Mouse (Mus musculus): ENCODE results near the gene Cnnm4. TPM values are rescaled to one million over a fixed set of nuclear protein-coding genes. Genes with fewer than 3 reads are reported as not detected.

Cnnm4 gene
- total and polyA plus RNA-seq, 3 experiments: 3.0 to 4.6 (median 3.5) TPM

GRCm38 (mm10) chr1:36458169-36458568, 13.3 kb upstream of the Cnnm4 start:
- no peak for DNase-seq (ENCODE audit: extremely low read depth)
- TF ChIP-seq SIN3A (IDR thresholded peaks at IDR 0.05; ENCODE audit: low read length) (no peak), MYC (IDR thresholded peaks at IDR 0.05; ENCODE audit: low read depth, low read length) (no peak), POLR2AphosphoS2 (IDR thresholded peaks at IDR 0.05; ENCODE audit: low read depth, low read length) (no peak), MAFK (IDR thresholded peaks at IDR 0.05; ENCODE audit: insufficient replicate concordance, low read length) (no peak), CHD1 (IDR thresholded peaks at IDR 0.05; ENCODE audit: low read depth, low read length) (no peak), RCOR1 (conservative IDR thresholded peaks at IDR 0.05; ENCODE audit: low read depth, low read length) (no peak), NRF1 (IDR thresholded peaks at IDR 0.05; ENCODE audit: low read depth, low read length) (no peak), ZNF384 (IDR thresholded peaks at IDR 0.05; ENCODE audit: low read depth, low read length) (no peak), ETS1 (conservative IDR thresholded peaks at IDR 0.05; ENCODE audit: low read depth, low read length) (no peak), JUN (IDR thresholded peaks at IDR 0.05; ENCODE audit: insufficient read depth, low read depth, low read length) (no peak), KAT2A (IDR thresholded peaks at IDR 0.05; ENCODE audit: insufficient replicate concordance, low read length) (no peak)
- Histone ChIP-seq H3K79me2 (replicated peaks; ENCODE audit: control insufficient read depth, extremely low read depth, insufficient read depth, poor library complexity, severe bottlenecking) (no peaks in the 10 kb centered on the region), H3K4me1 (ENCODE audit: control insufficient read depth in 1 of 2, insufficient read depth in 2 of 2) (peaks cover 0 to 11% of the 10 kb centered on the region in 2 experiments; a peak in 3 of 4 replicates), H3K9me3 (replicated peaks; ENCODE audit: low read length) (no peaks in the 10 kb centered on the region), H3K27me3 (replicated peaks) (no peaks in the 10 kb centered on the region), H3K4me3 (replicated peaks in 1 of 3; ENCODE audit: low read depth in 2 of 3, low read length in 2 of 3, poor library complexity in 1 of 3) (no peak overlapping the region), H3K36me3 (replicated peaks in 1 of 2; ENCODE audit: control insufficient read depth in 1 of 2, insufficient read depth in 1 of 2, low read length in 1 of 2) (no peaks in the 10 kb centered on the region), H3K4me2 (ENCODE audit: insufficient read depth, low read depth, poor library complexity, severe bottlenecking) (no peak overlapping the region), H3K9ac (ENCODE audit: insufficient read depth, low read depth) (no peak overlapping the region), H3K27ac (ENCODE audit: insufficient read depth, low read depth) (no peak overlapping the region)
- dilution Hi-C loops (cut with MboI; ENCODE audit: extremely low pct_ligation_motif_present, extremely low pct_unique_long_range_greater_than_20kb, low sequenced_read_pairs) (no loop called here), in situ Hi-C loops (cut with MboI; ENCODE audit: low pct_ligation_motif_present, low pct_unique_long_range_greater_than_20kb, low sequenced_read_pairs) (no loop called here)

- H3K4me2 ChIP-seq (ENCODE audit: insufficient read depth, low read depth, poor library complexity, severe bottlenecking): no peak overlapping the region
- no peak overlapping the region for H3K9ac ChIP-seq (ENCODE audit: insufficient read depth, low read depth)
- in situ Hi-C loops (cut with MboI; ENCODE audit: low pct_ligation_motif_present, low pct_unique_long_range_greater_than_20kb, low sequenced_read_pairs): no loop called here
- no peak for DNase-seq (ENCODE audit: extremely low read depth)
- H3K27ac ChIP-seq (ENCODE audit: insufficient read depth, low read depth): no peak overlapping the region
- dilution Hi-C loops (cut with MboI; ENCODE audit: extremely low pct_ligation_motif_present, extremely low pct_unique_long_range_greater_than_20kb, low sequenced_read_pairs): no loop called here
- no peaks in the 10 kb centered on the region for H3K79me2 ChIP-seq (replicated peaks; ENCODE audit: control insufficient read depth, extremely low read depth, insufficient read depth, poor library complexity, severe bottlenecking)
- H3K27me3 ChIP-seq (replicated peaks): no peaks in the 10 kb centered on the region
- H3K36me3 ChIP-seq (replicated peaks in 1 of 2; ENCODE audit: control insufficient read depth in 1 of 2, insufficient read depth in 1 of 2, low read length in 1 of 2): no peaks in the 10 kb centered on the region
- peaks cover 0 to 8% of the 10 kb centered on the region in 2 experiments; a peak in 3 of 4 replicates for H3K4me1 ChIP-seq (ENCODE audit: control insufficient read depth in 1 of 2, insufficient read depth in 2 of 2)
- TF ChIP-seq PAX5 (IDR thresholded peaks at IDR 0.05; ENCODE audit: low read length) (no peak), EP300 (IDR thresholded peaks at IDR 0.05; ENCODE audit: low read length) (no peak), CTCF (conservative IDR thresholded peaks at IDR 0.05 in 1 of 2, IDR thresholded peaks at IDR 0.05 in 1 of 2; ENCODE audit: low read depth in 2 of 2, low read length in 2 of 2) (no peak), HCFC1 (IDR thresholded peaks at IDR 0.05; ENCODE audit: low read depth, low read length) (no peak), USF2 (conservative IDR thresholded peaks at IDR 0.05; ENCODE audit: low read depth, low read length) (no peak), TBP (conservative IDR thresholded peaks at IDR 0.05; ENCODE audit: low read depth, low read length) (no peak), ZNF384 (IDR thresholded peaks at IDR 0.05; ENCODE audit: low read depth, low read length) (no peak), MEF2A (IDR thresholded peaks at IDR 0.05; ENCODE audit: borderline replicate concordance, low read depth, low read length) (no peak), KAT2A (IDR thresholded peaks at IDR 0.05; ENCODE audit: insufficient replicate concordance, low read length) (no peak)
- no peaks in the 10 kb centered on the region for H3K9me3 ChIP-seq (replicated peaks; ENCODE audit: low read length)
- H3K4me3 ChIP-seq (replicated peaks in 1 of 3; ENCODE audit: low read depth in 2 of 3, low read length in 2 of 3, poor library complexity in 1 of 3): no peak overlapping the region
Observed at GRCm38 (mm10) chr1:36461829-36462228, 9.6 kb upstream of the Cnnm4 start.
